Mouse (Mus musculus) MEL (cell line): ENCODE results near the gene Tnrc6c. TPM values are rescaled to one million over a fixed set of nuclear protein-coding genes. Genes with fewer than 3 reads are reported as not detected.
A peak's percentile ranks its signal among the peaks of the same experiment; 100 is the strongest.

Experiments used
- DNase-seq: peaks from one replicate; pipeline ENCODE4 v3.0.0; 2011; ENCODE audit warnings: low read depth, low spot score
- H3K27ac ChIP-seq: 2 replicates; pipeline ENCODE4 v1.5.1; 2012; ENCODE audit warnings: low read depth, mild to moderate bottlenecking, control low read depth, low read length, moderate library complexity; ENCODE audit not compliant: control insufficient read depth
- H3K27me3 ChIP-seq, 2 experiments: fragments of 150-350 bp in 1 of 2; sonication (generic) in 1 of 2; 2 replicates each; pipeline ENCODE4 v1.6.1; 2012; ENCODE audit warnings: low read length in 2 of 2, mild to moderate bottlenecking in 2 of 2, improper control_type of control experiment in 1 of 2, moderate library complexity in 1 of 2; ENCODE audit not compliant: insufficient read depth in 2 of 2, control insufficient read depth in 1 of 2
- H3K36me3 ChIP-seq, 2 experiments: 2 replicates each; pipeline ENCODE4 v1.6.1; 2012 to 2014; ENCODE audit warnings: low read length in 2 of 2, improper control_type of control experiment in 1 of 2, inconsistent platforms in 1 of 2, mild to moderate bottlenecking in 1 of 2; ENCODE audit not compliant: insufficient read depth in 2 of 2, control insufficient read depth in 1 of 2
- H3K4me1 ChIP-seq, 2 experiments: fragments of 150-350 bp in 1 of 2; sonication (generic) in 1 of 2; 2 replicates each; pipeline ENCODE4 v1.6.1; 2012; ENCODE audit warnings: low read length in 2 of 2, improper control_type of control experiment in 1 of 2, mild to moderate bottlenecking in 1 of 2; ENCODE audit not compliant: insufficient read depth in 2 of 2, control insufficient read depth in 1 of 2
- H3K4me3 ChIP-seq, 2 experiments: fragments of 150-350 bp in 1 of 2; sonication (generic) in 1 of 2; 2 replicates each; pipeline ENCODE4 v1.5.1; 2012; ENCODE audit warnings: low read depth in 2 of 2, low read length in 2 of 2, mild to moderate bottlenecking in 2 of 2, moderate library complexity in 2 of 2, control low read depth in 1 of 2, improper control_type of control experiment in 1 of 2; ENCODE audit not compliant: control insufficient read depth in 1 of 2, insufficient read depth in 1 of 2
- H3K79me2 ChIP-seq: 2 replicates; pipeline ENCODE4 v1.6.1; 2012; ENCODE audit warnings: mild to moderate bottlenecking, low read length, moderate library complexity; ENCODE audit not compliant: control insufficient read depth, poor library complexity, insufficient read depth
- H3K9ac ChIP-seq: 2 replicates; pipeline ENCODE4 v1.6.1; 2012; ENCODE audit warnings: low read depth, mild to moderate bottlenecking, control low read depth, low read length, moderate library complexity; ENCODE audit not compliant: control insufficient read depth, poor library complexity, severe bottlenecking
- H3K9me3 ChIP-seq: fragments of 150-350 bp; sonication (generic); replicated peaks from 2 replicates; pipeline ENCODE4 v1.6.1; 2012; ENCODE audit warnings: mild to moderate bottlenecking, low read length, improper control_type of control experiment, moderate library complexity; ENCODE audit not compliant: insufficient read depth
- BHLHE40 ChIP-seq: IDR thresholded peaks from 2 replicates; pipeline ENCODE4 v1.6.1; 2012; ENCODE audit warnings: low read depth, mild to moderate bottlenecking, inconsistent platforms, low read length, improper control_type of control experiment, borderline replicate concordance
- CHD2 ChIP-seq: IDR thresholded peaks from 2 replicates; pipeline ENCODE4 v1.6.1; 2011; ENCODE audit warnings: low read length, improper control_type of control experiment
- CTCF ChIP-seq, 3 experiments: IDR thresholded peaks in 2 of 3; conservative IDR thresholded peaks in 1 of 3; 2 replicates each; pipeline ENCODE4 v1.5.1; 2011 to 2012; ENCODE audit warnings: low read length in 3 of 3, low read depth in 2 of 3, mild to moderate bottlenecking in 2 of 3, improper control_type of control experiment in 1 of 3, inconsistent platforms in 1 of 3, mixed read lengths in 1 of 3, moderate library complexity in 1 of 3; ENCODE audit not compliant: control insufficient read depth in 1 of 3, insufficient read depth in 1 of 3, poor library complexity in 1 of 3, severe bottlenecking in 1 of 3
- GATA1 ChIP-seq: IDR thresholded peaks from 2 replicates; pipeline ENCODE4 v1.6.1; 2011; ENCODE audit warnings: low read depth, low read length, improper control_type of control experiment
- MAZ ChIP-seq: IDR thresholded peaks from 2 replicates; pipeline ENCODE4 v1.6.1; 2012; ENCODE audit warnings: low read depth, mild to moderate bottlenecking, inconsistent platforms, low read length, improper control_type of control experiment
- MXI1 ChIP-seq: IDR thresholded peaks from 2 replicates; pipeline ENCODE4 v1.6.1; 2011; ENCODE audit warnings: mild to moderate bottlenecking, low read depth, low read length, improper control_type of control experiment
- MYB ChIP-seq: IDR thresholded peaks from 2 replicates; pipeline ENCODE4 v1.6.1; 2011; ENCODE audit warnings: mild to moderate bottlenecking, low read depth, low read length, improper control_type of control experiment
- POLR2A ChIP-seq, 2 experiments: IDR thresholded peaks; 2 replicates each; pipeline ENCODE4 v1.6.1; 2011 to 2012; ENCODE audit warnings: low read length in 2 of 2, mild to moderate bottlenecking in 2 of 2, control low read depth in 1 of 2, improper control_type of control experiment in 1 of 2, low read depth in 1 of 2, moderate library complexity in 1 of 2; ENCODE audit not compliant: control insufficient read depth in 1 of 2, insufficient read depth in 1 of 2, poor library complexity in 1 of 2
- RCOR1 ChIP-seq: IDR thresholded peaks from 2 replicates; pipeline ENCODE4 v1.6.1; 2012; ENCODE audit warnings: low read depth, mild to moderate bottlenecking, inconsistent platforms, low read length, improper control_type of control experiment
- SMC3 ChIP-seq: IDR thresholded peaks from 2 replicates; pipeline ENCODE4 v1.6.1; 2011; ENCODE audit warnings: low read depth, low read length, improper control_type of control experiment
- TBP ChIP-seq: IDR thresholded peaks from 2 replicates; pipeline ENCODE4 v1.8.0; 2011; ENCODE audit warnings: low read depth, low read length, improper control_type of control experiment
- ZNF384 ChIP-seq: IDR thresholded peaks from 2 replicates; pipeline ENCODE4 v1.6.1; 2012; ENCODE audit warnings: low read depth, mild to moderate bottlenecking, inconsistent platforms, low read length, improper control_type of control experiment
- polyA plus RNA-seq, 2 experiments: library from polyadenylated mRNA; stranded (reverse) in 1 of 2; unstranded in 1 of 2; fragments of >175 nt in 1 of 2; fragments of >200 nt in 1 of 2; gene quantifications; 2 replicates each; pipeline versions ENCODE4 v1.2.1 to v1.2.4; 2012; ENCODE audit warnings: low replicate concordance in 2 of 2, low read depth in 1 of 2; ENCODE audit not compliant: insufficient read length in 2 of 2, insufficient read depth in 1 of 2, missing spikeins in 1 of 2
- total RNA-seq: library from RNA; depleted of rRNA; stranded (reverse); fragments of 300-350 nt; gene quantifications from 2 replicates; pipeline ENCODE4 v1.2.3, GENCODE M21; 2012

The Tnrc6c gene
- total and polyA plus RNA-seq, 3 experiments, result 16.0 to 19.1 TPM; not detected in 1

DNA sequence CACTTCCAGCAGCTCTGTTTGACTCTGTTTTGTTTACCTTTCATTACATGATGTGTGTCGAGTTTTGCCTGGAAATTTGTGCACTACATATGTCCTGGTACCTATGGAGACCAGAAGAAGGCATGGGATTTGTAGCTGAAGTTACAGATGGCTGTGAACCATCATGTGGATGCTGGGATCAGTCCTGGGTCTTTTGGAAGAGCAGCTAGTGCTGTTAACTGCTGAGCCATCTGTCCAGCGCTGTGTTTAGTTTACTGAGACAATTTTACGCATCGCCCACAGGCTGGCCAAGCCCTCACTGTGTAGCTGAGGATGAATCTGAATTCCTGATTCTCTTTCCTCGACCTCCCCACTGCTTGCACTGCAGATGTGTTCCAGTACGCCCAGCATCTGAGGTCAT, 6.1 kb upstream of the Tnrc6c start:
- no peak for DNase-seq
- Histone ChIP-seq H3K9me3 (no peaks in the 10 kb centered on the region), H3K79me2 (no peaks in the 10 kb centered on the region), H3K36me3 (no peaks in the 10 kb centered on the region), H3K27me3 (peaks cover 30 to 37% of the 10 kb centered on the region in 2 experiments), H3K4me3 (no peak overlapping the region)
- TF ChIP-seq GATA1, result no peak
- TF ChIP-seq MYB, result no peak
- TF ChIP-seq, all 39 proteins: peak for 0
- no peaks in the 10 kb centered on the region for H3K4me1 ChIP-seq
- H3K9ac ChIP-seq, result no peak overlapping the region
- H3K27ac ChIP-seq, result no peak overlapping the region

- Histone ChIP-seq H3K9ac (no peak overlapping the region), H3K36me3 (no peaks in the 10 kb centered on the region; a peak in 1 of 4 replicates), H3K79me2 (peaks cover 15% of the 10 kb centered on the region), H3K4me3 (no peak overlapping the region), H3K27me3 (peaks cover 23 to 28% of the 10 kb centered on the region in 2 experiments), H3K9me3 (no peaks in the 10 kb centered on the region), H3K4me1 (peaks cover 4 to 6% of the 10 kb centered on the region in 2 experiments), H3K27ac (no peak overlapping the region)
- peak; percentile 57 for DNase-seq
- TF ChIP-seq GATA1 (peak; percentile 76), RCOR1 (peak; percentile 62), MXI1 (no peak)
Observed at GRCm38 (mm10) chr11:117650721-117651644, 3.1 kb upstream of the Tnrc6c start.

DNA sequence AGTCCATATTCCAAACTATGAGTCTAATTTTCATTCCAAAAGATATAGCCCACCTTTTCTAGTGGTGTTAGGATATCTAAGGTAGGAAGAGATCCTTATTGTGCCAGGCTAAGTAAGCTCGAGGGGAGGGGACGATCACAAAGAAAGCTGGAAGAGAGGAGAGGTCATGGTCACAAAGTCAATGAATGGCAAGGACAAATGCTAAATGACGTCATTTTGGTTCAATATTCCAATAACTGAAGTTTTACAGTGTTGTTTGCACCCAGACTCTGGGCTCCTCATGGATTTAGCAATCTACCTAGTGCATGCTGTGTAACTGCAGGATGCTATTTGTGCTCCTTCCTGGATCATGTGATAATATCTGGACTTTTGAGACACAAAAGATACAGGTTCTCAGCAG, 1.2 kb upstream of the Tnrc6c start:
- TF ChIP-seq CHD2 (no peak), SMC3 (no peak), BHLHE40 (no peak), MAZ (no peak), POLR2A (IDR thresholded peaks at IDR 0.05; ENCODE audit: control insufficient read depth in 1 of 2, insufficient read depth in 1 of 2, low read depth in 1 of 2, low read length in 2 of 2, poor library complexity in 1 of 2) (no peak), TBP (no peak), GATA1 (no peak), MXI1 (no peak), CTCF (IDR thresholded peaks at IDR 0.05 in 2 of 3, conservative IDR thresholded peaks at IDR 0.05 in 1 of 3; ENCODE audit: control insufficient read depth in 1 of 3, insufficient read depth in 1 of 3, low read depth in 2 of 3, low read length in 3 of 3, poor library complexity in 1 of 3, severe bottlenecking in 1 of 3) (no peak), ZNF384 (no peak)
- DNase-seq, result no peak
- no peaks in the 10 kb centered on the region for H3K9me3 ChIP-seq
- peaks cover 15 to 20% of the 10 kb centered on the region in 2 experiments for H3K4me1 ChIP-seq
- H3K4me3 ChIP-seq, result no peak overlapping the region; a peak in 1 of 4 replicates
- H3K9ac ChIP-seq, result no peak overlapping the region
- H3K79me2 ChIP-seq, result peaks cover 31% of the 10 kb centered on the region
- H3K27ac ChIP-seq, result no peak overlapping the region
- peaks cover 12 to 15% of the 10 kb centered on the region in 2 experiments for H3K27me3 ChIP-seq
- H3K36me3 ChIP-seq, result peaks cover 0 to 17% of the 10 kb centered on the region in 2 experiments; a peak in 2 of 4 replicates
